In the genomic region with DNA sequence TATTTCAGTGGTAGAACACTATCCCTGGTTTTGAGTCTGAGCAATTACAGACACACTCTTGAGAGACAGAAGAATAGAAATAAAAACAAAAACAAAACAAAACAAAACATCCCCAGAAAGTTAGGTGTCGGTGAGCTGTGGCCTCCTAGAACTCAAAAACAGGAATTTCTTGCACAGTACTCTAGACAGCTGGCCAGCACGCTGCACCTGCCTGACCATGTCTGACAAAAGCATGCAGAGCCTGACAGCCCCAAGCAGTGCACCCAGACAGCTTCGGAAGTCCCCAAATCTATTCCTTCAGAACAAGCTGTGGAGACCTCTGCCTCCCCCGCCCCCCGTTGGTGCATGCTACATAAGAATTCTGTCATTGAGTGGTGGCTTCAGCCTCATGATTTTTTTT, we compare ENCODE assay signal across 14 mouse cellular contexts. TPM values are rescaled to one million over a fixed set of nuclear protein-coding genes. Genes with fewer than 3 reads are reported as not detected.
DNase-seq lines count a peak whose midpoint lies in the region; ATAC-seq and TF ChIP-seq lines count a peak whose summit lies in the region.
"Had no signal": no experiment of that assay in that cellular context is flagged by ENCODE, and none has a peak within 500 bp of the region (broad histone marks: within the 10 kb centered on the region; RNA-seq: fewer than 3 reads in every experiment).

No protein-coding gene starts in this region.

- ATAC-seq in kidney, embryonic 15.5 days (replicated peaks; ENCODE audit: low FRiP score): no peak
- ATAC-seq in embryonic facial prominence, embryonic 14.5 days (ENCODE audit: low read depth): peak; percentile 48
- peak; percentile 62; the same call in 1 of the 2 replicates for ATAC-seq in limb, embryonic 14.5 days (ENCODE audit: low FRiP score, low read depth)

- H3K27ac ChIP-seq in kidney, embryonic 15.5 days: peak overlapping the region; percentile 41
- H3K27ac ChIP-seq in embryonic facial prominence, embryonic 10.5 days (replicated peaks): peak overlapping the region; percentile 45
- H3K27ac ChIP-seq in embryonic facial prominence, embryonic 14.5 days (replicated peaks; ENCODE audit: low read depth, low read length): peak overlapping the region; percentile 39
- 0 out of 2 replicates have a peak overlapping the region, but pooled peaks have one; percentile 21 for H3K27ac ChIP-seq in limb, embryonic 14.5 days (replicated peaks; ENCODE audit: low read depth, low read length)
- H3K27ac ChIP-seq: liver, embryonic 13.5 days; stomach, postnatal 0 days had no signal

- 48% methylated on average over 5 of the region's 5 CpGs for WGBS in kidney, embryonic 15.5 days
- 63% methylated on average over 5 of the region's 5 CpGs for WGBS in embryonic facial prominence, embryonic 10.5 days
- WGBS in embryonic facial prominence, embryonic 14.5 days: 38% methylated on average over 5 of the region's 5 CpGs
- 51% methylated on average over 5 of the region's 5 CpGs for WGBS in limb, embryonic 14.5 days

- TF ChIP-seq POLR2A in limb, embryonic 14.5 days (IDR thresholded peaks at IDR 0.05; ENCODE audit: borderline replicate concordance, extremely low read depth, insufficient read depth, insufficient read length): no peak

- no peak for DNase-seq in kidney, postnatal 4 days
- no peak for DNase-seq in embryonic facial prominence, embryonic 10.5 days (ENCODE audit: low spot score)
- DNase-seq in embryonic facial prominence, embryonic 14.5 days (ENCODE audit: low spot score): no peak
- DNase-seq in limb, embryonic 14.5 days (ENCODE audit: low spot score): no peak
- no peak for DNase-seq in B cell, adult 2 months
- DNase-seq in right cerebral cortex, adult 18-20 months: no peak
- DNase-seq: adrenal gland, postnatal 25 days; cerebellum, postnatal 36 days; heart, postnatal 14 days; kidney, adult 11 months; liver, embryonic 13.5 days; spleen, adult 18-20 months had no signal

- H3K36me3 ChIP-seq in kidney, embryonic 15.5 days: no peaks in the 10 kb centered on the region
- peaks cover 14% of the 10 kb centered on the region for H3K36me3 ChIP-seq in embryonic facial prominence, embryonic 10.5 days (replicated peaks)
- H3K36me3 ChIP-seq in embryonic facial prominence, embryonic 14.5 days (ENCODE audit: control insufficient read depth, insufficient read depth, low read length): no peaks in the 10 kb centered on the region
- H3K36me3 ChIP-seq in limb, embryonic 14.5 days (ENCODE audit: control insufficient read depth, insufficient read depth, low read length): no peaks in the 10 kb centered on the region
- H3K36me3 ChIP-seq: liver, embryonic 13.5 days had no signal

- no peaks in the 10 kb centered on the region for H3K9me3 ChIP-seq in kidney, embryonic 15.5 days (replicated peaks)
- H3K9me3 ChIP-seq in embryonic facial prominence, embryonic 10.5 days: no peaks in the 10 kb centered on the region
- H3K9me3 ChIP-seq in embryonic facial prominence, embryonic 14.5 days (ENCODE audit: control insufficient read depth, low read length): no peaks in the 10 kb centered on the region
- no peaks in the 10 kb centered on the region for H3K9me3 ChIP-seq in limb, embryonic 14.5 days (ENCODE audit: control insufficient read depth, low read length)
- H3K9me3 ChIP-seq: liver, embryonic 13.5 days had no signal

- H3K4me3 ChIP-seq in kidney, embryonic 15.5 days (replicated peaks): no peak overlapping the region
- no peak overlapping the region for H3K4me3 ChIP-seq in embryonic facial prominence, embryonic 10.5 days
- no peak overlapping the region for H3K4me3 ChIP-seq in embryonic facial prominence, embryonic 14.5 days (ENCODE audit: low read depth, low read length)
- H3K4me3 ChIP-seq in limb, embryonic 14.5 days (replicated peaks; ENCODE audit: low read length): no peak overlapping the region
- H3K4me3 ChIP-seq: liver, embryonic 13.5 days had no signal

- H3K27me3 ChIP-seq in kidney, embryonic 15.5 days: no peaks in the 10 kb centered on the region
- H3K27me3 ChIP-seq in embryonic facial prominence, embryonic 10.5 days (replicated peaks; ENCODE audit: low read depth, poor library complexity, severe bottlenecking): no peaks in the 10 kb centered on the region
- H3K27me3 ChIP-seq in embryonic facial prominence, embryonic 14.5 days (replicated peaks; ENCODE audit: control insufficient read depth, insufficient read depth, low read length): no peaks in the 10 kb centered on the region
- H3K27me3 ChIP-seq in limb, embryonic 14.5 days (ENCODE audit: control insufficient read depth, insufficient read depth, low read length): no peaks in the 10 kb centered on the region
- H3K27me3 ChIP-seq: liver, embryonic 13.5 days had no signal

- H3K4me1 ChIP-seq in kidney, embryonic 15.5 days: peaks cover 61% of the 10 kb centered on the region
- peaks cover 70% of the 10 kb centered on the region for H3K4me1 ChIP-seq in embryonic facial prominence, embryonic 10.5 days
- peaks cover 51% of the 10 kb centered on the region for H3K4me1 ChIP-seq in embryonic facial prominence, embryonic 14.5 days (ENCODE audit: control insufficient read depth, insufficient read depth, low read length)
- H3K4me1 ChIP-seq in limb, embryonic 14.5 days (ENCODE audit: control insufficient read depth, insufficient read depth, low read length): peaks cover 54% of the 10 kb centered on the region

- H3K9ac ChIP-seq in kidney, embryonic 15.5 days: no peak overlapping the region
- H3K9ac ChIP-seq in embryonic facial prominence, embryonic 14.5 days (ENCODE audit: low read depth, low read length): peak overlapping the region; percentile 8; the same call in 1 of the 2 replicates
- no peak overlapping the region for H3K9ac ChIP-seq in limb, embryonic 14.5 days (ENCODE audit: low read depth, low read length, severe bottlenecking)
- H3K9ac ChIP-seq: liver, embryonic 13.5 days had no signal

- no peak overlapping the region for H3K4me2 ChIP-seq in kidney, embryonic 15.5 days
- no peak overlapping the region for H3K4me2 ChIP-seq in embryonic facial prominence, embryonic 14.5 days (ENCODE audit: low read depth, low read length)
- H3K4me2 ChIP-seq in limb, embryonic 14.5 days (replicated peaks; ENCODE audit: low read depth, low read length, severe bottlenecking): no peak overlapping the region
- H3K4me2 ChIP-seq: liver, embryonic 13.5 days had no signal

RNA-seq across cellular contexts. Expression of a gene that starts 49.1 kb away (rescaled TPM):
- polyA plus RNA-seq in kidney, embryonic 15.5 days (2015; fragmentation: Nextera tagmentation; extraction: Ambion mirVana): 30.2 and 33.1 TPM in 2 replicates
- 41.1 and 42.0 TPM in 2 replicates for polyA plus RNA-seq in embryonic facial prominence, embryonic 10.5 days (2016; fragmentation: Nextera tagmentation; extraction: Ambion mirVana)
- polyA plus RNA-seq in embryonic facial prominence, embryonic 14.5 days (2014; fragmentation: Nextera tagmentation; extraction: Ambion mirVana): 63.8 and 70.2 TPM in 2 replicates
- polyA plus RNA-seq in limb, embryonic 14.5 days (2012; rRNA removed): 69.9 and 74.4 TPM in 2 replicates
- polyA plus RNA-seq in limb, embryonic 14.5 days (2014; fragmentation: Nextera tagmentation; extraction: Ambion mirVana): 78.1 TPM in 2 replicates

RNA-seq across cellular contexts. Expression of a gene that starts 56.9 kb away (rescaled TPM):
- polyA plus RNA-seq in kidney, embryonic 15.5 days (2015; fragmentation: Nextera tagmentation; extraction: Ambion mirVana): 105 and 111 TPM in 2 replicates
- polyA plus RNA-seq in embryonic facial prominence, embryonic 10.5 days (2016; fragmentation: Nextera tagmentation; extraction: Ambion mirVana): 135 and 144 TPM in 2 replicates
- 113 and 124 TPM in 2 replicates for polyA plus RNA-seq in embryonic facial prominence, embryonic 14.5 days (2014; fragmentation: Nextera tagmentation; extraction: Ambion mirVana)
- polyA plus RNA-seq in limb, embryonic 14.5 days (2012; rRNA removed): 34.8 and 38.5 TPM in 2 replicates
- polyA plus RNA-seq in limb, embryonic 14.5 days (2014; fragmentation: Nextera tagmentation; extraction: Ambion mirVana): 125 and 128 TPM in 2 replicates
